Mouse (Mus musculus) liver, embryonic 14.5 days (tissue): ENCODE measurements around the gene Shcbp1l. TPM values are rescaled to one million over a fixed set of nuclear protein-coding genes. Genes with fewer than 3 reads are reported as not detected.
"Not testable (repeated sequence)": the region's sequence is repeated elsewhere in the genome, so short reads cannot be mapped to it uniquely, and the experiment has no call there.

ENCODE experiments used
- ATAC-seq: fragments of 200-750 bp; cut with Nextera tagmentation; 2 replicates; pipeline ENCODE4 v1.8.0; 2017; ENCODE audit warnings: moderate number of reproducible peaks, mild to moderate bottlenecking, moderate library complexity; ENCODE audit not compliant: insufficient read depth
- DNase-seq, 3 experiments: peaks; one replicate each; pipeline ENCODE4 v3.0.0-alpha.2; 2012 to 2013; ENCODE audit warnings: low read depth in 3 of 3, low spot score in 3 of 3
- H3K27ac ChIP-seq: fragments of 300-500 bp; sonication (generic); 2 replicates; pipeline ENCODE4 v1.5.1; 2014; ENCODE audit warnings: moderate library complexity, mild to moderate bottlenecking, control low read depth, inconsistent platforms
- H3K27me3 ChIP-seq: fragments of 300-500 bp; sonication (generic); 2 replicates; pipeline ENCODE4 v1.6.1; 2014; ENCODE audit warnings: mild to moderate bottlenecking, low read length, moderate library complexity; ENCODE audit not compliant: control insufficient read depth, insufficient read depth
- H3K36me3 ChIP-seq: fragments of 300-500 bp; sonication (generic); replicated peaks from 2 replicates; pipeline ENCODE4 v1.6.1; 2014; ENCODE audit warnings: low read depth; ENCODE audit not compliant: control insufficient read depth, insufficient read depth
- H3K4me1 ChIP-seq, 2 experiments: fragments of 200-500 bp in 1 of 2; fragments of 300-500 bp in 1 of 2; sonication (generic) in 1 of 2; replicated peaks; 2 replicates each; pipeline ENCODE4 v1.6.1; 2012 to 2014; ENCODE audit warnings: antibody characterized with exemption in 1 of 2, inconsistent platforms in 1 of 2, low read length in 1 of 2; ENCODE audit not compliant: control insufficient read depth in 2 of 2, insufficient read depth in 2 of 2
- H3K4me2 ChIP-seq: fragments of 300-500 bp; sonication (generic); 2 replicates; pipeline ENCODE4 v1.6.1; 2014; ENCODE audit warnings: low read depth, mild to moderate bottlenecking, control low read depth, moderate library complexity
- H3K4me3 ChIP-seq, 2 experiments: fragments of 200-500 bp in 1 of 2; fragments of 300-500 bp in 1 of 2; sonication (generic) in 1 of 2; 2 replicates each; pipeline ENCODE4 v1.5.1; 2012 to 2014; ENCODE audit warnings: low read depth in 2 of 2, low read length in 2 of 2, mild to moderate bottlenecking in 2 of 2, control low read depth in 1 of 2, inconsistent platforms in 1 of 2, moderate library complexity in 1 of 2; ENCODE audit not compliant: insufficient read depth in 1 of 2
- H3K9ac ChIP-seq: fragments of 300-500 bp; sonication (generic); replicated peaks from 2 replicates; pipeline ENCODE4 v1.6.1; 2014; ENCODE audit warnings: mild to moderate bottlenecking, control low read depth, moderate library complexity
- H3K9me3 ChIP-seq: fragments of 300-500 bp; sonication (generic); 2 replicates; pipeline ENCODE4 v1.6.1; 2016; ENCODE audit warnings: low read length, mixed read lengths; ENCODE audit not compliant: control insufficient read depth
- CTCF ChIP-seq: IDR thresholded peaks from 2 replicates; pipeline ENCODE4 v1.5.1; 2016; ENCODE audit warnings: antibody characterized with exemption, low read depth, control low read depth
- EP300 ChIP-seq: IDR thresholded peaks from 2 replicates; pipeline ENCODE4 v1.6.1; 2016; ENCODE audit warnings: antibody characterized with exemption, low read depth
- WGBS: fragments of 180-500 bp; shearing (Covaris S2); extraction: QIAGEN DNeasy Blood & Tissue Kit; methylation state at CpG from one replicate; pipeline ENCODE4 v1.1.7; 2014; ENCODE audit not compliant: insufficient replicate concordance; 5-methylcytosine and 5-hydroxymethylcytosine counted together
- polyA plus RNA-seq, 2 experiments: library from polyadenylated mRNA; depleted of rRNA in 1 of 2; stranded (reverse) in 1 of 2; unstranded in 1 of 2; fragments of >200 nt; fragmentation: Nextera tagmentation in 1 of 2; extraction: Ambion mirVana in 1 of 2; gene quantifications; 2 replicates each; pipeline versions ENCODE4 v1.2.1 to v1.2.3; 2012 to 2014

The Shcbp1l gene
- polyA plus RNA-seq, 2 experiments, result 0.27 to 0.28 TPM

GRCm38 (mm10) chr1:153411723-153412122, 13.2 kb upstream of the Shcbp1l start:
- H3K9me3 ChIP-seq, result no peaks in the 10 kb centered on the region
- DNase-seq (no peak), ATAC-seq (no peak)
- no peak overlapping the region for H3K27ac ChIP-seq
- peaks cover 0 to 2% of the 10 kb centered on the region in 2 experiments; a peak in 1 of 4 replicates for H3K4me1 ChIP-seq
- H3K36me3 ChIP-seq, result no peaks in the 10 kb centered on the region
- H3K4me2 ChIP-seq, result no peak overlapping the region
- no peaks in the 10 kb centered on the region for H3K27me3 ChIP-seq
- no peak overlapping the region for H3K4me3 ChIP-seq
- WGBS, result 76% methylated on average over 6 of the region's 6 CpGs
- no peak for TF ChIP-seq CTCF
- no peak for TF ChIP-seq EP300
- no peak overlapping the region for H3K9ac ChIP-seq

GRCm38 (mm10) chr1:153412663-153413396, 12.1 kb upstream of the Shcbp1l start:
- not testable (repeated sequence) for ATAC-seq, H3K27ac ChIP-seq, H3K4me1 ChIP-seq, H3K9me3 ChIP-seq, H3K4me3 ChIP-seq, H3K9ac ChIP-seq, H3K4me2 ChIP-seq, H3K36me3 ChIP-seq, H3K27me3 ChIP-seq, DNase-seq
- 71% methylated on average over 2 of the region's 4 CpGs for WGBS

GRCm38 (mm10) chr1:153413397-153414020, 11.5 kb upstream of the Shcbp1l start:
- WGBS, result 69% methylated on average over 13 of the region's 13 CpGs
- H3K4me1 ChIP-seq, ATAC-seq, H3K27ac ChIP-seq, H3K4me3 ChIP-seq, H3K27me3 ChIP-seq, H3K9me3 ChIP-seq, H3K9ac ChIP-seq, DNase-seq, H3K4me2 ChIP-seq, H3K36me3 ChIP-seq: not testable (repeated sequence)

- not testable (repeated sequence) for H3K4me1 ChIP-seq, H3K36me3 ChIP-seq, DNase-seq, H3K27me3 ChIP-seq, H3K9me3 ChIP-seq, H3K4me2 ChIP-seq, H3K9ac ChIP-seq, H3K27ac ChIP-seq, ATAC-seq
- H3K4me3 ChIP-seq, result peak overlapping the region in 1 of 2 experiments; percentile 10; a peak in 1 of 4 replicates
- 62% methylated on average over 24 of the region's 24 CpGs for WGBS
Observed at GRCm38 (mm10) chr1:153414114-153414723, 10.7 kb upstream of the Shcbp1l start.

GRCm38 (mm10) chr1:153414962-153415361, 10.0 kb upstream of the Shcbp1l start:
- no peaks in the 10 kb centered on the region for H3K36me3 ChIP-seq
- DNase-seq, result no peak
- no peak overlapping the region for H3K9ac ChIP-seq
- no peaks in the 10 kb centered on the region for H3K27me3 ChIP-seq
- H3K4me2 ChIP-seq, result no peak overlapping the region
- peaks cover 0 to 2% of the 10 kb centered on the region in 2 experiments; a peak in 1 of 4 replicates for H3K4me1 ChIP-seq
- H3K9me3 ChIP-seq, result no peaks in the 10 kb centered on the region
- H3K27ac ChIP-seq, result no peak overlapping the region
- WGBS, result 43% methylated on average over 4 of the region's 4 CpGs
- H3K4me3 ChIP-seq, result no peak overlapping the region
- TF ChIP-seq CTCF, result no peak
- TF ChIP-seq EP300, result no peak
- ATAC-seq, result 0 out of 2 replicates have a peak, but pooled peaks have one; percentile 21

- not testable (repeated sequence) for H3K9me3 ChIP-seq, H3K4me2 ChIP-seq, H3K27ac ChIP-seq, H3K4me3 ChIP-seq, H3K9ac ChIP-seq, H3K36me3 ChIP-seq, ATAC-seq, H3K4me1 ChIP-seq, H3K27me3 ChIP-seq, DNase-seq
- 50% methylated on average over 2 of the region's 5 CpGs for WGBS
Observed at GRCm38 (mm10) chr1:153415742-153416141, 9.2 kb upstream of the Shcbp1l start.

GRCm38 (mm10) chr1:153416271-153416832, 8.6 kb upstream of the Shcbp1l start:
- not testable (repeated sequence) for DNase-seq, H3K9me3 ChIP-seq, ATAC-seq, H3K4me1 ChIP-seq, H3K27me3 ChIP-seq, H3K9ac ChIP-seq, H3K4me3 ChIP-seq, H3K36me3 ChIP-seq, H3K4me2 ChIP-seq, H3K27ac ChIP-seq
- WGBS, result 69% methylated on average over 3 of the region's 3 CpGs
